Mouse (Mus musculus) Muller cell, postnatal 12 days (primary cell): ENCODE data around the gene Lcn2.

Source experiments
- DNase-seq: peaks from one replicate; pipeline ENCODE4 v3.0.0-alpha.2; 2015; ENCODE audit errors: inconsistent ontology term

Lcn2 gene

DNA sequence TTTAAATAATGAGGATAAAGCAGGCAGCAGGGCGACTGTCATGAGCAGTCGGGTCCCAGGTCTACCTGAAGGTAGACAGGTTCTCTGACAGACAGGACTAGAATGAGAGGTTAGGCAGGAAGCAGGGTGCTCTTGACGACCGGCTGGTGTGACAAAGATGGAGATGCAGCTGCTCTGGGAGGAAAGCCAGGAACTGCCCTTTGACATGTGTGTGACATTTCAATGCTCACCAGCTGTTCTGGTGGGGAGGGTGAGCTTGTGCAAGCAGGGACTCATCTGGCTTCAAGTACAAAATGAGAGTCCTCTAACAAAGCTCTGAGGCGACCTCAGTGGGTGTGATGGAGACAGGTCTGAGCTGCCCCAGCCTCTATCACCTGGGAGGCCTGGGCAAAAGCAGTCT, 25.9 kb upstream of the Lcn2 start:
- DNase-seq: no peak

DNA sequence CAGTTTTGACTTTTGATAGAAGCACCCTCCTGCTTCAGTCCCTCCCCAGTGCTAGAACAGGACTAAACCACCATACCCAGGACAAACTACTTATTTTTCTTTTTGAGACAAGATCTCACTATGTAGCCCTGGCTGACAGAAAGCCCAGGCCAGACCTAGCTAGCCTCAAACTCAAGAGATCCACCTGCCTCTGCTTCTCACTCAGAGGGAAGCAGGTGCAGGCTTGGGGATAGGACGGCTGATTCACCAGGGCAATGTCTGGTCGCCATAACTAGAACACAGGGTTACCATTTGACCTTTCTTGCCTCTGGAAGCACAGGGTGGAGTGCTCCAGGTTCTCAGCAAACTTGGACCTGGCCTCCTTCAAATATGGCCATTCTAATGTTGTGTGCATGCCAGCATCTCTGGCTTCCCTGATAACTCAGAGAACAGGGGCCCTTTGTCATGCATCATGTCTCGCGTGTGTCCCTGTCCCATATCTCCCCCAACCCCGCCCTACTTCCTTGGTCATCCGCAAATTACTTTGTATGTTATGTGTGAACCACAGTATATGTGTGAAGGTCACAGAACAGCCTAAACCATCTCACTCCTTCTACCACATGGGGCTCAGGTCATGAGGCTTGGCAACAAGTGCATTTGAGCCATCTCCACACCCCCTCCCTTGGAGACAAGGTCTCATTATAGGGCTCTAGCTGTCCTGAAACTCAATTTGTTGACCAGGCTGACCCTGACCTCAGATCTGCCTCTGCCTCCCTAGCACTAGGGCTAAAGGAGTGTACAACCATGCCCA, 24.9 kb upstream of the Lcn2 start:
- DNase-seq: no peak

DNA sequence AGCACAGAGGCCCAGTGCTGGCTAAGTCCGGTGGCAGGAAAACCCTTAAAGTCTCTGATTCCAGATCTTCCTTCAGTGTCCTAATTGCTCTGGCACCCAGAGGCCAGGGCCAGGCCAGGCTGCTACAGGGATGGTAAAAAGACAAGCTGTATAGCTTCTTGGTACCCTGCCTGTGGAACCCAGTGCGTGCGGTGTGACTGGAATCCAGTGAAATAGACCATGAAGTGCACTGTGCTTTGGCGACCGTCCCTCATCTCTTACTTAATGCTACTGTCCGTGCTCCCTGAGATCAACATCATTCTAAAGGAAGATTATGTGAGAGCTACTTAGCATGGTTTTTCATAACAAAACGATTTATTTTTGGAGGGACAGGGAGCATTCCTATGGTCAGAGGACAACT, 23.4 kb upstream of the Lcn2 start:
- peak; percentile 58 for DNase-seq

DNA sequence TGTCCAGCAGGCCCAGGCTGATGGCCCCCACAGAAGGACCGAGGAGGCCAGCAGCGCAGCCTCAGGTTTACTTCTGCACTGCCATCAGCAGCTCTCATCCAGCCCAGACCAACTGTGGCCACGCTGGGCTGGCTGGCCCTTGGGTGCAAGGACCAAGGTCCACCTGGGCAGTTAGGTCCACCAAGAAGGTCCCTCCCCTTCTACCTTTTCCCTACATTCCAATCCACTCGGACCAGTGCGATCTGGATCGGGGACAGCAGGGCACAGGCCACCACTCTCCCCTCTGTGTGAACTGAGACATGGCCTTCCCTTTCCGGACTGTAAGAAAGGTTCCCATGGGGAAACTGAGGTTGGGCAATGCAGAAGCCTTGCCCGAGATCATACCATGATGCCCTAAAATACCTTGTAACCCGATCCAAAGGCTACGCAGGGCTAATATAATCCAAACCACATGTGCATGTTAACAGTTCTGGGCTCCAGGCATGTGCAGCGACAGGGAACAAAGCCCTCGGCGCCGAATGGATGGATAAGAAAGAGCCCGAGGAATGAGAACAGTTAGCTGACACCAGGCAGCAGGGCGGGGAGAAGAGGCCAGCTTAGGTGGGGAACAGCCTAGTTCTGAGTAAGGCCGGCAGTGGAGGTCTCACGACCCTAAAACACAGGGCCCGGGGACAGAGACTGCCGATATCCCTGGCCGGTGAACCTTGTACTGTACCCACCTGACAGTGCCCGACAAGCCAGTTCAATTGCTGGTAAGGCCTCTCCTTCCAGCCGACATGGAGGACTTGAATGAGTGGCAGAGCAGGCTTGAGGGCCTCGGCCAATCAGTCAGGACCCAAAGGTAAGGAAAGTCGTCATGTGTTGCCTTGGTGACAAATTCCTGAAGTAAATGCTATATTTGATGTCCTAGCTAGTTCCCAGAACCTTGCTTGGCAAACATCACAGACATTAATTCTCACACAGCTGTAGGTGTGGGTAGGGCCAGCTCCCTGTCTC, 20.7 kb upstream of the Lcn2 start:
- DNase-seq: no peak

DNA sequence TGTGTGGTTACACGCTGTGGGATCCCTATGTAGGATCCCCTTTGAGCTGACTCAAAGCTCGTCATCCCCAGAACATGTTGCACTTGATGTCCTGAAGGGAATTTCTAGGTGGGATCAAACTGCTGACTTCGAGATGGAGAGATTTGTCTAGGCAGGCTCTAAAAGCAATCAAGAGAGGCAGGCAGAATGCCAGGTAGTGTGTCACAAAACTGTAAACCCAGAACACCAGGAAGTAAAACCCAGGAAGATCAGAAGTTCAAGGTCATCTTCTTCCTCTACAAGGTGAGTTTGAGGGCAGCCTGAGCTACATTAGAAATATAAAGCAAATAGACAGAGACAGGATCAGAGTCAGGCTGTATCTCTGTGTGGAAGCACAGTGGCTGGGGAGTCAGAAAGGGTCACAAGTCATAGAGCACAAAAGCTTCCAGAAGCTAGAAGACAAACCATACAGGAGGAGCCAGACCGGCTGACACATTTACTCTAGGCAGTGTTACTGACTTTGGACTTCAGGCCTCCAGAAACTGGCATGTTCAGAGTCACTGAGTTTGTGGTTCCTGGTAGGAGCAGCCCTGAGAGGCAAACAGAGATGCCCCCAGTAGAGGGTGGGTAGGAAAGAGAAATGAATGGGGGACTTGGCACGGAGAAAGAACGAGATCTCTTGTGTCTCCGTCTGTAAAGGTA, 19.2 kb upstream of the Lcn2 start:
- no peak for DNase-seq

DNA sequence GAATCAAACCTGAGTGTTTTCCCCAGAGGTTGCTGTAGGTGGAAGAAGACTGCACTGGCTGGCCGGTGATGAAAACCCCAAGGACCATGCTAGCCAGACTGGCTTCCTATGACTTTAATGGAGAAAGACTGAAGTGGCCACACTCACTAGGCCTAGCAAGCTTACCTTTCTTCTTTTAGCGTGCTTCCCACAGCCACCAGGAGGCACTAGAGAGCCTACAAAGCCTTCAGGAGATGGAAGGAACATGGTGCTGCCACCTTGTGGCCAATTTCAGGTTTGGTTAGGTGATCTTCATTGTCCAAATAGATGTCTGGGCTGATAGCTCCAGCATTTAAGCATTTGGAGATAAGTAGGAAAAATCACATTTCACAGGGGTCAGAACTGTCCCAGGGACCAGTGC, 16.6 kb upstream of the Lcn2 start:
- DNase-seq: peak; percentile 81

GRCm38 (mm10) chr2:32396695-32397094, 8.6 kb upstream of the Lcn2 start:
- DNase-seq: no peak

GRCm38 (mm10) chr2:32395946-32396621, 8.0 kb upstream of the Lcn2 start:
- peak; percentile 97 for DNase-seq

DNA sequence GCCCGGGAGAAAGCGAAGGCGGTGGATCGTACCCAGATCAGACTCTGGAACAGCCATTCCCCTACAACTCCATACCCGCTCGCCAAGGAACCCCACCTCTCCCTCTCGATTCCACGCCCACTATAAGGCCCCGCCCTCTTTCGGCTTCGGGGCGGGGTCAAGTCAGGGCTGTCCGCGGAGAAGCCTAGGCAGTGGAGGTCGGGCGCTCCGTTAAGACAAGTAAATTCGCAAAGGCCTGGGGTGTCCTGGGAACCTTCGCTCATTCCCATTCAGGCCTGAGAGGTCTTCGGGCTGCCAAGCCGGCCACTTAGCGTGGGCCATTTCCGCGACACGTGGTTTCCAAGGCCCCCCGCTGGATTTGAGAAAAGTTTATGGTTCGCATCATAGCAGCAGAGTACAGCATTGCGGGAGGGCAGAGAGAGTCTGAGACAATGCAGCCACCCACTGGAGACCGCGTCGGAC, 7.5 kb upstream of the Lcn2 start, which contains the start of gene Ptges2:
TSS of gene Ptges2 (plus strand) at position 413 of the 462 bp plus-strand sequence.
- peak; percentile 96 for DNase-seq

DNA sequence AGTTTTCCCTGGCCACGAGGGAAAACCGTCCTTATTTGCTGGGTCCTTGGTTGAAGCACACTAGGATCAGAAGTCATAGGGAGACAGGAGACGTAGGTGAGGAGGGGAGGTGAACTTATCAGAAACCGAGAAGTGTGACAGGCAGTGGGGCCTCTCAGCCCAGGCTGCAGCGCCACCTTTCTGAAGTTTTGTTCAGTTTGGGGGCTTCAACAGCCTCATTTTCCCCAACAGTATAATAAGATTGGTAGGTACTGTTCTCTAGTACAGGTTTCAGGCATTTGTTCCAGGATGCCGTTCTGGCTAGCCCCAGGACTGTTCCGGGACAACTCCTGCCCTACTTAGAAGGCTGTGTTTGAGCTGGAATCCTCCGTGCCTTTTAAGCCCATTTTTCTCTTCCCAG, 6.9 kb upstream of the Lcn2 start:
- no peak for DNase-seq

DNA sequence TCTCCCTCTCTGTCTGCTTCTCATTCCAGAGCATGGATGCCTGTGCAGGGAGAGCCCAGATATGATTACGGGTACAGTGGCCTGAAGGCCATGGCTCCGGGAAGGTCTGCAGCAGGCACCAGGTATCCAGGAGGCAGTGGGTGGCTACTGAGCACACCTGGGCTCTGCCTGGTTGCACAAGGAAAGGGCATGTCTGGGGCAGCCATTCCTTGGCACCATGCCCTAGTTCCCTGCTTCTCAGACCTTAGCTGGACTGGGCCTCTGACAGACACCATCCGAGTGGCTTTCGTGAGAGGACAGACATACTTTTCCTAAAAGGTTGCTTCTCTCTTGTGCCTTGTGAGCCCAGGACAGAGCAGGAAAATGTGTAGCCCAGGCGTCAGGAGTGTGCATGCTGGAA, 4.0 kb upstream of the Lcn2 start:
- no peak for DNase-seq

DNA sequence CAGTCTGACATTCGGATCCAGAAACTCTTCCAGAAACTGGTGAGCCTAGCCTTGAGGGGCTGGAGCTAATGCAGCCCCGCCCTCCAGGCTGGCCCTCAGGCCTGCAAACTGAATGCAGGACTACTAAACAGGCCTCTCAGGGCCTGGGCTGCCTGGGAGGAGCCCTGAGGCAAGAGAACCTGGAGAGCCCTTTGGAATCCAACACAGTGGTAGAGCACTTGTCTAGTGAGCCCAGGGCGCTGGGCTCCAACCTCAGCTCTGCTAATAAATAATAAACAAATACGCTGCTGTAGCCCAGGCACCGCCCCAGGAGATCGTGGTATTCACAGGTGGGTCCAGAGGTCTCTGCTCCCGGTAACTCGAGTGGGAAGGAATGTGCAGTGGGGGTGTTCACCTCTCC, 2.8 kb upstream of the Lcn2 start:
- no peak for DNase-seq

DNA sequence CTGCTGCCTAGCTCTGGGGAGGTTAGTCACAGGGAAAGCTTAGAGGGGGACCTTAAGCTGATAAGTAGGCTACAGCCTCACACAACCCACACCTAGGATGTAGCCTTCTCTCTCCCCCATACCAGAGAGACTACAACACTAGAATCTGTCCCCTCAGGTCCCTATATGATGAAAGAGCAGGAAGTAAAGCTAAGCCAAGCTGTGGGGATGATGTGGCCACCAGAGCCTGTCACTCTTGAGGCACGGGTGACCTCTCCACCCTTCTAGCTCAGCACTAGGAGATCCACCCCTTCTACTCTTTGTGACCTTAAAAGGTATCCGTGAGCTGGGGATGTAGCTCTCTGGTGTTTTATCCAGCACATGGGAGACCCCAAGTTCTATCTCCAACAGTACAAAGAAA, 1.1 kb upstream of the Lcn2 start:
- DNase-seq: no peak

- no peak for DNase-seq
These were observed 5.4 kb downstream of the Lcn2 start for GRCm38 (mm10) chr2:32382689-32383088.

DNA sequence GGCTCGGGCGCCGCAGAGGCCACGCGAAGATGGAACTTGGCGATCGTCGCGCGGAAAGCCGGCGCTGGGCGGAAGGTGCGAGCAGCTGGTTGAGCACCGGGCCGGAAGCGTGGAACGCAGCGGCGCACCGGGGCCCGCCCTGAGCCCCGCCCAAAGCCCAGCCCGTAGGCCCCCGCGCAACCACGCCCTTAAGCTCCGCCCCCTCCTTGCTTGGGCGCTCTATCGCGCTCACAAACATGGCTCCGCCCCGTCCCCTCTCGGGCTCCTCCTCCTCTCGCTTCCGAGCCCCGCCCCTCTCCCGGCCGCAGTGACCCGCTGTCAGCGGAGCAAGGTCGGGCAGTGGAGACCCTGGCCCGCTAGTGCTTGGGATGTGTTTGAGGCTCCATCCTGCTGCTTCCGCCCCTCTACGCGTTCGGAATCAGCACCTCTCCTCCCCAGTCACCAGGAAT, 6.3 kb downstream of the Lcn2 start, which contains the start of gene 1110008P14Rik:
TSS of gene 1110008P14Rik (minus strand) at position 164 of the 449 bp plus-strand sequence.
- peak; percentile 95 for DNase-seq

DNA sequence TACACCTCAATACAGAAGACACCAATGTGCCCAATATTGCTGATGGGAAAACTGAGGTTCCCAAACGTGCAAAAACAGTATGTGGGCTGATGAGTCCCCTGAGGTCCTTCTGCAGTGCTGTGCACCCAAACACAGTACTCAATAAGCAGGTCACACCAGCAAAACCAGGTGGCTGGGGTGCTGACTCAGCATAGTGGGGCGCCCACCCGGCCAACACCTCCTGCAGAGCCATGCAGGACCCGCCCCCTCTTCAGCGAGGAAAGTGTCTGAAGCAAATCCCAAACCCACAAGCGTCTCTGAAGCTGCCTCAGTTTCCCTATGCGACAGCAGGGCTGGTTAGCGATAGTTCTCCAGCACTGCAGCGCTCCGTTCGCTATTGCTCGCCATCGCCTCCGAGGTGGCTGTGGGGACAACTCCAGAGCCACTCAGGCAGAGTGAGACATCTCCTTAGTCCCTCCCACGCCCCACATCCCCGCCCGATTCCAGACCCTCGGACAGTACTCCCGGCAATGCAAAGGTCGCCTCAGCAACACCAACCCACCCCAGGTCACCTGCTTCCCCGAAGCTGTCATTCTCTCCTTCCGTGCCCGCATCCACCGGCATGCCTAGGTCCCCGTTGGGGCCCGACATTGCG, 6.8 kb downstream of the Lcn2 start:
- no peak for DNase-seq

DNA sequence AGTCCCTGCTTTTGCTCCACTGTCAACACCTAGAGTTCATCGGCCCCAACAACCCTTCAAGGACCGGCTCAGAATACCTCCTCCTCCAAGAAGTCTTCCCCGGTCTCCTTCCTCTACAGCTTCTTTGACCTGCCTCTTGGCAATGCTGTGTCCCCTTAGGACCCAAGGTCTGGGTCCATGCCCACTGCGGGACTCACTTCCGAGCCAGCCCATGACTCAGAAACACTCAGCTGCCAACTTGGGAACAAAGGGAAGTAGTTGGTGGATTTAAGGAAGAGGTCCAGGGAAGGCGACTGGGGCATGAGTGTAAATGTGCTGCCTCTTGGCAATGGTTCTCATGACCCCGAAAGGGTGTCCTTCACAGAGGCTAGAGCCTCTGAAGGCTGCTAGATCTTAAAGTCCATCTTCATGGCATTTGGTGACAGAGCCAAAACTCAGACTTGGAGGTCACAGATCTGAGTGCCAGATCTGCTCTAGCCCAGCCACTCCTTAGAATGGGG, 8.0 kb downstream of the Lcn2 start:
- DNase-seq: peak; percentile 57

DNA sequence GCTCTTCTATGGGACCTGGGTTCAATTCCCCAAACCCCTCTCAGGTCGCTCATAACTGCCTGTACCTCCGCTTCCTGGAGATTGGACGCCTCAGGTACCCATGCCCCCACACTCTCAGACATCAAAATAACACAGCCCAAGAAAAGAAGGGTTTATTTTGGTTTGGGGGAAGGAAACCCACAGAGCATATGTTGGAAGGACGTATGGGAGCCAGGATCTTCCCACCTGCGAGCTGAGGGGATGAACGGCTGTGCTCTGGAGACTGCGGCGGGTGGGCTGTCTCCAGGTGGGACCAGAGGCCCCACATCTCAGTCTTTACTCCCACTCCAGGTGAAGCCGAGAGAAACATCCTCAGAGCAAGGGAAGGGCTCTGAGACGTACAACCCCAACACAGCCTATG, 11.1 kb downstream of the Lcn2 start:
- no peak for DNase-seq

- DNase-seq: no peak
These were observed 12.6 kb downstream of the Lcn2 start for GRCm38 (mm10) chr2:32375317-32375940.

DNA sequence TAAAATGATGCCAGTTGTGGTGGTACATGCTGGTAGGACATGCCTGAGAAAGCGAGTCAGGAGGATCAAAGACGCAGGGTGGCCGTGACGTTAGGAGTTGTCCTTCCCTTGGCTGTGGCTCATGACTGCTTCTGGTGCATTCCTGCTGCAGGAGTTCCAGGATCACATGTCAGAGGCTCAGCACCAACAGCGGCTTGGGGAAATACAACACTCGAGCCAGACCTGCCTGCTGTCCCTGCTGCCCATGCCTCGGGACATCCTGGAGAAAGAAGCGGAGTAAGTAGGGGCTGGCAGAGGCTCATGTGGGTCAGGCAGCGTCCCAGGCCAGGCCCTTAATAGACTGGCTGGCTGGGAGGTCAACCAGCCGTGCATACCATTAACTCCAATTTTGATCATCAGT, 13.9 kb downstream of the Lcn2 start:
- DNase-seq: no peak
